Mouse (Mus musculus) myocyte (in vitro differentiated cells): ENCODE measurements at regions not wholly inside any gene's neighbourhood (a gene's known extent, or its start where the extent isn't known, plus 50 kb on each side); places are given as distances from the start of the nearest gene placed in this dataset.

ENCODE experiments used
- H3K27me3 ChIP-seq: one replicate; pipeline ENCODE4 v1.6.1; 2011; ENCODE audit not compliant: control insufficient read depth, insufficient read depth, insufficient read length
- H3K36me3 ChIP-seq: one replicate; pipeline ENCODE4 v1.6.1; 2011; ENCODE audit not compliant: control insufficient read depth, insufficient read depth
- H3K4me2 ChIP-seq: one replicate; pipeline ENCODE4 v1.6.1; 2011; ENCODE audit warnings: low read depth, control low read depth
- H3K4me3 ChIP-seq: one replicate; pipeline ENCODE4 v1.5.1; 2011; ENCODE audit warnings: mild to moderate bottlenecking, control low read depth, moderate library complexity
- H3K79me2 ChIP-seq: one replicate; pipeline ENCODE4 v1.6.1; 2011; ENCODE audit not compliant: control insufficient read depth, insufficient read depth
- H3ac ChIP-seq: one replicate; pipeline ENCODE4 v1.6.1; 2011; ENCODE audit not compliant: control insufficient read depth, insufficient read length
- CEBPB ChIP-seq: IDR thresholded peaks from 2 replicates; pipeline ENCODE4 v1.6.1; 2011; ENCODE audit warnings: mild to moderate bottlenecking, moderate library complexity; ENCODE audit not compliant: poor library complexity, insufficient read depth, severe bottlenecking
- E2F4 ChIP-seq: IDR thresholded peaks from one replicate; pipeline ENCODE4 v1.6.1; 2011; ENCODE audit warnings: mild to moderate bottlenecking, control low read depth, moderate library complexity; ENCODE audit not compliant: insufficient read depth
- MAX ChIP-seq: IDR thresholded peaks from one replicate; pipeline ENCODE4 v1.6.1; 2011; ENCODE audit warnings: low read depth, mild to moderate bottlenecking, control low read depth
- MYOD1 ChIP-seq, 3 experiments: IDR thresholded peaks; one replicate each; pipeline ENCODE4 v1.6.1; 2011; ENCODE audit warnings: control low read depth in 2 of 3, low read depth in 2 of 3, mild to moderate bottlenecking in 2 of 3, moderate library complexity in 1 of 3; ENCODE audit not compliant: insufficient read length in 2 of 3, control insufficient read depth in 1 of 3
- MYOG ChIP-seq, 3 experiments: IDR thresholded peaks; one replicate each; pipeline ENCODE4 v1.6.1; 2011; ENCODE audit warnings: control low read depth in 2 of 3, low read depth in 2 of 3, mild to moderate bottlenecking in 2 of 3; ENCODE audit not compliant: insufficient read length in 2 of 3, control insufficient read depth in 1 of 3, insufficient read depth in 1 of 3
- POLR2A ChIP-seq: IDR thresholded peaks from one replicate; pipeline ENCODE4 v1.6.1; 2011; ENCODE audit warnings: low read depth, mild to moderate bottlenecking, control low read depth, moderate library complexity; ENCODE audit not compliant: insufficient read length
- POLR2AphosphoS2 ChIP-seq: IDR thresholded peaks from one replicate; pipeline ENCODE4 v1.6.1; 2011; ENCODE audit warnings: low read depth, control low read depth; ENCODE audit not compliant: insufficient read length
- REST ChIP-seq: IDR thresholded peaks from one replicate; pipeline ENCODE4 v1.6.1; 2011; ENCODE audit warnings: mild to moderate bottlenecking, control low read depth, moderate library complexity; ENCODE audit not compliant: insufficient read depth, insufficient read length
- SRF ChIP-seq: IDR thresholded peaks from one replicate; pipeline ENCODE4 v1.6.1; 2011; ENCODE audit warnings: low read depth; ENCODE audit not compliant: control insufficient read depth, insufficient read length
- TCF12 ChIP-seq: IDR thresholded peaks from one replicate; pipeline ENCODE4 v1.6.1; 2011; ENCODE audit warnings: mild to moderate bottlenecking, control low read depth; ENCODE audit not compliant: poor library complexity, insufficient read depth, severe bottlenecking
- TCF3 ChIP-seq: IDR thresholded peaks from one replicate; pipeline ENCODE4 v1.6.1; 2011; ENCODE audit warnings: low read depth, control low read depth; ENCODE audit not compliant: insufficient read length
- USF1 ChIP-seq: IDR thresholded peaks from one replicate; pipeline ENCODE4 v1.6.1; 2011; ENCODE audit warnings: low read depth, mild to moderate bottlenecking, control low read depth, moderate library complexity

DNA sequence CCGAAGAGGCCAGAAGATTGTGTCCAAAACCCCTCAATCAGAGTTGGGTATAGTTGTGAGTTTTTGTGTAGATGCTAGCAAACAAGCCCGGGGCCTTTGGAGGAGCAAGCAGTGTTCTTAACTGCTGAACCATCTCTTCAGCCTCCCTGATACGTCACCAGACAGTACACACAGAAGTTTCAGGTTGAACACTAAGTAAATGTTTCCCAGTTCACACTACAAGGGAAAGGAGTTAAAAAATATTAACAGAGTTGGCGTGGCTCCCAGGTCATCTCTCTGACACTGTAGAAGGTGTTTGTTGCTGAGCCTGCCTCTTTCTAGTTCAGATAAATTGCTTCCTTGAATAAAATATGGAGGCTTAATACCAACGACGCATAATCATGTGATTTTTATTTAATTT is 93.5 kb upstream of the Ednrb start:
- H3K4me2 ChIP-seq, result no peak overlapping the region
- H3ac ChIP-seq, result no peak overlapping the region
- no peaks in the 10 kb centered on the region for H3K79me2 ChIP-seq
- TF ChIP-seq POLR2AphosphoS2, result no peak
- TF ChIP-seq MYOD1 (IDR thresholded peaks at IDR 0.05; ENCODE audit: control insufficient read depth in 1 of 3, insufficient read length in 2 of 3, low read depth in 2 of 3), result no peak
- TF ChIP-seq MAX, result no peak
- TF ChIP-seq E2F4, result no peak
- no peak for TF ChIP-seq MYOG (IDR thresholded peaks at IDR 0.05; ENCODE audit: control insufficient read depth in 1 of 3, insufficient read depth in 1 of 3, insufficient read length in 2 of 3, low read depth in 2 of 3)
- no peak for TF ChIP-seq REST
- no peak for TF ChIP-seq CEBPB
- TF ChIP-seq SRF, result no peak
- TF ChIP-seq TCF12, result no peak
- TF ChIP-seq POLR2A, result no peak
- TF ChIP-seq TCF3, result no peak
- TF ChIP-seq USF1, result no peak
- H3K36me3 ChIP-seq, result no peaks in the 10 kb centered on the region
- H3K27me3 ChIP-seq, result no peaks in the 10 kb centered on the region
- no peak overlapping the region for H3K4me3 ChIP-seq

DNA sequence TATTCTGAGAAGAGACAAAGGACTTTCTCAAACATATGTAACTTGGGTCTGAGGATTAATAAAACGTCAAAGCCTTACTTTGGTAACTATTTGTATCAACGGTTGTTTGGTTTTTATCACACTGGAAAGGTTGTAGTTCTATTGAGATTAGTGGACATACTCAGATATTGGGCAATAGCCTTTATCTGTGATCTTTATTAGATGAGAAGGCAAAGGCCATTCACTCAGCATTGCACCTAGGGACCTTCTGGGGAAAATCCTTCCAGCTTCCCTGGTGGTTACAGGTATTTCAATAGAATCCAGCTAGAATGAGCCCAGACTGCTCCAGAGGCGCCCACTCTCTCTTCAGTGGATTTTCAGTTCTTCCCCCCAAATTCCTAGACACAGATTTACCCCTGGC is 89.6 kb upstream of the Ednrb start:
- TF ChIP-seq TCF3, result no peak
- no peak for TF ChIP-seq POLR2A
- no peak for TF ChIP-seq SRF
- no peak for TF ChIP-seq CEBPB
- no peak for TF ChIP-seq REST
- TF ChIP-seq TCF12, result no peak
- TF ChIP-seq E2F4, result no peak
- no peak for TF ChIP-seq MYOG (IDR thresholded peaks at IDR 0.05; ENCODE audit: control insufficient read depth in 1 of 3, insufficient read depth in 1 of 3, insufficient read length in 2 of 3, low read depth in 2 of 3)
- TF ChIP-seq POLR2AphosphoS2, result no peak
- no peak for TF ChIP-seq USF1
- no peak for TF ChIP-seq MYOD1 (IDR thresholded peaks at IDR 0.05; ENCODE audit: control insufficient read depth in 1 of 3, insufficient read length in 2 of 3, low read depth in 2 of 3)
- no peak for TF ChIP-seq MAX

DNA sequence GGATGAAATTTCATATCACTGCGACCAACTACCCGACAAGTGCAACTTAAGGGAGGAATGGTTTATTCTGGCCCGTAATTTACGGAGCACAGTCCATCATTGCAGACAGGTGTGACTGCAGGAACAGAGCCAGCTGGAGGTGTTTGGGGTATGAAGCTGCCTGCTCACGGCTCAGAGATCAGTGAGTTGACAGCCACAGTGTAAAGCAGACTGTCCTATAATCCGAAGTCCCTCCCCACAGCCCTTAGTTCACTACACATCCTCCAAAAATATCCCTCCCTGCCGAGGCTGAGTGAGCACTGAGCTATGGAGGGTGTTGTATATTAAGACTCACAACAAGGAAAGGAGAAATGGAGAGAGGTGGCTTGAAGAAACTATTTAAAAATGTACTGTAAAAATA is 88.0 kb upstream of the Ednrb start:
- H3ac ChIP-seq, result no peak overlapping the region
- no peaks in the 10 kb centered on the region for H3K27me3 ChIP-seq
- H3K4me2 ChIP-seq, result no peak overlapping the region
- H3K36me3 ChIP-seq, result no peaks in the 10 kb centered on the region
- no peaks in the 10 kb centered on the region for H3K79me2 ChIP-seq
- TF ChIP-seq REST (no peak), SRF (no peak), USF1 (no peak), MYOG (IDR thresholded peaks at IDR 0.05; ENCODE audit: control insufficient read depth in 1 of 3, insufficient read depth in 1 of 3, insufficient read length in 2 of 3, low read depth in 2 of 3) (no peak), CEBPB (no peak), MAX (no peak), E2F4 (no peak), TCF12 (no peak), POLR2A (no peak), POLR2AphosphoS2 (no peak), TCF3 (no peak), MYOD1 (IDR thresholded peaks at IDR 0.05; ENCODE audit: control insufficient read depth in 1 of 3, insufficient read length in 2 of 3, low read depth in 2 of 3) (no peak)
- H3K4me3 ChIP-seq, result no peak overlapping the region

More for the DNA sequence above, 89.6 kb upstream of the Ednrb start:
- Histone ChIP-seq H3K4me3 (no peak overlapping the region), H3K27me3 (no peaks in the 10 kb centered on the region), H3ac (no peak overlapping the region), H3K36me3 (no peaks in the 10 kb centered on the region), H3K79me2 (no peaks in the 10 kb centered on the region), H3K4me2 (no peak overlapping the region)

DNA sequence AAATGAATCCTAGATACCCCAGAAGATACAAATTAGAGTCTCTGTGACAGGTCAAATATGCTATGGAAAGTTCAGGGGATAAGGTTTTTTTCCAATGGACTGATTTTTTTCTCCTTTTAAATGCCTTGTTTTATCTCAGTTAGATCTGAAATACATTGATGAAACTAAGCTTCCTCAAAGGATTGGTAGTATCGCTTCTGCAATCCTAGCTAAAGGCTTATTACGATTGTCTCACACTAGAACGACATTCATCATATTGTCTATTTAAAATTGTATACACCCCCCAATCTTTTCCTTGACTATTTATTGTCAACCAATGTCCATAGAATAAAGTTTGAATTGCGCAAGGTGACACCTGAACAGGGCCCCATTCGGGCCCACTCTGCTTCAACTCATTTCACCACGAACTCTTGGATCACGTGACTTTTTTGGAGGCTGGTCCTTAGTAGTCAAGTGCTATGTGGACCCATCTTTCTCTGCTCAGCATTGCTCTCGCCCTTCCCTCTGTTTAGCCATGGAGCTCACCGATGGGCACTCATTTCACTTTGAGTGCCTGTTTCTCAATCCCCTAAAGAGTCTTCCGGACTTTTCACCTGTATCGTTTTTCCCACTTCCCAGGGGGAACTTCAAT is 85.6 kb upstream of the Ednrb start:
- H3K4me2 ChIP-seq, result no peak overlapping the region
- no peak overlapping the region for H3K4me3 ChIP-seq
- TF ChIP-seq E2F4, result no peak
- TF ChIP-seq SRF, result no peak
- no peak for TF ChIP-seq MYOD1 (IDR thresholded peaks at IDR 0.05; ENCODE audit: control insufficient read depth in 1 of 3, insufficient read length in 2 of 3, low read depth in 2 of 3)
- no peak for TF ChIP-seq POLR2A
- no peak for TF ChIP-seq REST
- no peak for TF ChIP-seq POLR2AphosphoS2
- no peak for TF ChIP-seq USF1
- no peak for TF ChIP-seq TCF12
- TF ChIP-seq CEBPB, result no peak
- TF ChIP-seq TCF3, result no peak

DNA sequence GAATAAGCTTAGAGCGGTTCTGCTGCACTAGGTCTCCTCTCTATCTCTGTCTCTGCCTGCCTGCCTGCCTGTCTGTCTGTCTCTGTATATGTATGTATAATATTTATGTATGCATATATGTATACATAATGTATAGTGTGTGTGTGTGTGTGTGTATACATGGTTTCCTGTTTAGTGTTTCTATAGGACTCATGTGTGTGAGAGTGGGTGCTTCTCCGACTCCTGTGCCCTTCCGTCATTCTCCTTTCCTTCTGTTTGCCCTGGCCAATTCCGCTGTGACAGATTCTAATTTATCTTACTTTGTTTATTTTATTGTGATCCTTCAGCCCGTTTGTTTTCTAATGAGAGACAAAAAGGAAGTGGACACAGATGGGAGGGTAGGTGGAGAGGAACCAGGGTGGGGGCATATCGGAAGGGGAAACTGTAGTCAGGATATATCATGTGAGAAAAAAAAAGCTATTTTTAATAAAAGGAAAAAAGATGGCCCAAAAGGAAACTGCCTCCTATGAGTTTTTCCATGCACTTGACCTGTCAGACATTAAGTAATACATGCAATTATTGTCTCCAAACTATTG is 85.0 kb upstream of the Ednrb start:
- Histone ChIP-seq H3ac (no peak overlapping the region), H3K4me3 (no peak overlapping the region), H3K4me2 (no peak overlapping the region), H3K27me3 (no peaks in the 10 kb centered on the region), H3K79me2 (no peaks in the 10 kb centered on the region), H3K36me3 (no peaks in the 10 kb centered on the region)
- TF ChIP-seq TCF3, result no peak
- TF ChIP-seq USF1, result no peak
- TF ChIP-seq MYOG (IDR thresholded peaks at IDR 0.05; ENCODE audit: control insufficient read depth in 1 of 3, insufficient read depth in 1 of 3, insufficient read length in 2 of 3, low read depth in 2 of 3), result no peak
- no peak for TF ChIP-seq E2F4
- TF ChIP-seq REST, result no peak
- TF ChIP-seq TCF12, result no peak
- no peak for TF ChIP-seq MAX
- TF ChIP-seq POLR2AphosphoS2, result no peak
- no peak for TF ChIP-seq CEBPB
- no peak for TF ChIP-seq SRF
- no peak for TF ChIP-seq POLR2A
- no peak for TF ChIP-seq MYOD1 (IDR thresholded peaks at IDR 0.05; ENCODE audit: control insufficient read depth in 1 of 3, insufficient read length in 2 of 3, low read depth in 2 of 3)

More for the DNA sequence above, 85.6 kb upstream of the Ednrb start:
- Histone ChIP-seq H3K27me3 (no peaks in the 10 kb centered on the region), H3ac (no peak overlapping the region), H3K36me3 (no peaks in the 10 kb centered on the region), H3K79me2 (no peaks in the 10 kb centered on the region)
